ENCODE assay signal across 25 mouse cellular contexts in genomic region chr4:43970393-43971330, GRCm38 (mm10). TPM values are rescaled to one million over a fixed set of nuclear protein-coding genes. Genes with fewer than 3 reads are reported as not detected.
DNase-seq lines count a peak whose midpoint lies in the region; ATAC-seq and TF ChIP-seq lines count a peak whose summit lies in the region.
"Had no signal": no experiment of that assay in that cellular context is flagged by ENCODE, and none has a peak within 500 bp of the region (broad histone marks: within the 10 kb centered on the region; RNA-seq: fewer than 3 reads in every experiment).

No protein-coding gene starts in this region.

- H3K4me1 ChIP-seq in spleen, adult 2 months (ENCODE audit: control insufficient read depth, insufficient read depth, insufficient read length), result peaks cover 50% of the 10 kb centered on the region; the same call in 1 of the 2 replicates
- peaks cover 19 to 53% of the 10 kb centered on the region in 2 experiments for H3K4me1 ChIP-seq in ES-E14 (ENCODE audit: control insufficient read depth in 2 of 2, insufficient read depth in 2 of 2, low read length in 2 of 2, poor library complexity in 1 of 2)

- no peak overlapping the region for H3K4me3 ChIP-seq in spleen, adult 2 months (ENCODE audit: extremely low read depth, insufficient read depth, insufficient read length)
- H3K4me3 ChIP-seq in ES-E14 (ENCODE audit: insufficient read depth in 1 of 2, low read depth in 1 of 2, low read length in 2 of 2, poor library complexity in 1 of 2, severe bottlenecking in 1 of 2), result no peak overlapping the region
- H3K4me3 ChIP-seq: hindbrain, embryonic 13.5 days; limb, embryonic 10.5 days; liver, embryonic 15.5 days had no signal

- no peak for TF ChIP-seq POLR2A in spleen, adult 2 months (IDR thresholded peaks at IDR 0.05; ENCODE audit: low read depth, low read length)

- no peak for TF ChIP-seq CTCF in spleen, adult 2 months (IDR thresholded peaks at IDR 0.05; ENCODE audit: extremely low read depth, insufficient read depth, insufficient read length, insufficient replicate concordance)

- in situ Hi-C loops in ES-E14 (cut with MboI; ENCODE audit: low sequenced_read_pairs in 2 of 2, unreplicated experiment in 2 of 2), result no loop called here

- no peaks in the 10 kb centered on the region for H3K36me3 ChIP-seq in spleen, adult 2 months (ENCODE audit: control insufficient read depth, insufficient read depth, low read length)
- H3K36me3 ChIP-seq in ES-E14 (ENCODE audit: control insufficient read depth, insufficient read depth, low read length, poor library complexity, severe bottlenecking), result peaks cover 5% of the 10 kb centered on the region; the same call in 1 of the 2 replicates
- H3K36me3 ChIP-seq: limb, embryonic 10.5 days had no signal

- H3K9ac ChIP-seq in ES-E14 (ENCODE audit: insufficient read depth, low read depth, low read length, poor library complexity, severe bottlenecking), result 0 out of 2 replicates have a peak overlapping the region, but pooled peaks have one; percentile 2
- H3K9ac ChIP-seq: hindbrain, embryonic 13.5 days; liver, embryonic 15.5 days had no signal

- peak; percentile 33 for ATAC-seq in CD4-positive, CD25-positive, alpha-beta regulatory T cell, adult 4 months
- peak; percentile 33 for ATAC-seq in inflammation-experienced regulatory T-cells, adult 6 months
- no peak for ATAC-seq in erythroblast, adult 5-6 weeks (replicated peaks; ENCODE audit: low FRiP score, poor library complexity, severe bottlenecking)
- ATAC-seq: forebrain, embryonic 16.5 days; intestine, postnatal 0 days had no signal

- WGBS in spleen, adult 2 months, result 52% methylated on average over 20 of the region's 20 CpGs

- DNase-seq in spleen, adult 2 months (ENCODE audit: low read depth in 1 of 2, low spot score in 2 of 2), result no peak
- DNase-seq in spleen, postnatal 4 days (ENCODE audit: low spot score in 2 of 2), result no peak
- DNase-seq in ES-E14 (ENCODE audit: low read depth, low spot score), result no peak
- no peak for DNase-seq in testis, postnatal 10 days (ENCODE audit: low spot score)
- no peak for DNase-seq in adipocyte (ENCODE audit: low spot score)
- DNase-seq: adrenal gland, adult 2 months; cerebellum, postnatal 25 days; heart, adult 18-20 months; lung, postnatal 10 days had no signal

- no peaks in the 10 kb centered on the region for H3K27me3 ChIP-seq in spleen, adult 2 months (ENCODE audit: control insufficient read depth, insufficient read depth, low read length)
- H3K27me3 ChIP-seq: hindbrain, embryonic 13.5 days; liver, embryonic 15.5 days; megakaryocyte, embryonic 14.5 days had no signal

- no peaks in the 10 kb centered on the region for H3K9me3 ChIP-seq in ES-E14 (ENCODE audit: control insufficient read depth, insufficient read depth, low read depth, low read length)
- H3K9me3 ChIP-seq: hindbrain, embryonic 13.5 days; limb, embryonic 10.5 days; liver, embryonic 15.5 days; megakaryocyte, embryonic 14.5 days had no signal

- H3K27ac ChIP-seq in spleen, adult 2 months (ENCODE audit: insufficient read depth, low read length), result peak overlapping the region; percentile 61
- no peak overlapping the region for H3K27ac ChIP-seq in ES-E14 (ENCODE audit: insufficient read depth, low read depth, low read length, poor library complexity, severe bottlenecking)

TF ChIP-seq in ES-E14, 5 proteins besides CTCF, POLR2A, EP300 and RAD21:
- no peak for TF ChIP-seq MAFK (IDR thresholded peaks at IDR 0.05; ENCODE audit: insufficient read depth, low read depth, low read length)
- no peak for TF ChIP-seq CHD2 (IDR thresholded peaks at IDR 0.05; ENCODE audit: low read depth, low read length)
- no peak for TF ChIP-seq ZNF384 (IDR thresholded peaks at IDR 0.05; ENCODE audit: low read depth, low read length)
- no peak for TF ChIP-seq ZC3H11A (IDR thresholded peaks at IDR 0.05; ENCODE audit: borderline replicate concordance, low read depth, low read length)
- TF ChIP-seq HCFC1 (IDR thresholded peaks at IDR 0.05; ENCODE audit: borderline replicate concordance, insufficient read depth, low read length), result no peak
TF ChIP-seq in ES-E14: peak in this region for 0.

RNA-seq across cellular contexts. Expression of gene Ccin, which starts 12.6 kb away (rescaled TPM):
- polyA plus RNA-seq in spleen, adult 2 months (2012; rRNA removed), result 0.04 and 0.12 TPM in 2 replicates
- not detected for polyA plus RNA-seq in CD4-positive, CD25-positive, alpha-beta regulatory T cell, adult 4 months (2017; shearing (Covaris generic))
- total RNA-seq in ES-E14 (2012; rRNA removed), result 0.80 and 1.1 TPM in 2 replicates
- not detected for polyA plus RNA-seq in inflammation-experienced regulatory T-cells, adult 6 months (2017; shearing (Covaris generic))
- not detected in 2 replicates for total RNA-seq in erythroblast, adult 5-6 weeks (2015; ENCODE audit: low replicate concordance)
- total RNA-seq in erythroblast, adult 5-6 weeks (2017; ENCODE audit: low replicate concordance), result not detected in 2 replicates
- total RNA-seq: adrenal gland, adult 2 months; gastrocnemius, adult 8-10 months; heart, adult 18-20 months; left cerebral cortex, adult 18-20 months; monocyte, adult 5-6 weeks had no signal
- polyA plus RNA-seq: adrenal gland, adult 2 months; embryonic facial prominence, embryonic 11.5 days; forebrain, embryonic 16.5 days; heart, embryonic 16.5 days; hindbrain, embryonic 13.5 days; intestine, postnatal 0 days; kidney, embryonic 16.5 days; limb, embryonic 10.5 days; liver, embryonic 15.5 days; neural tube, embryonic 14.5 days had no signal

RNA-seq across cellular contexts. Expression of gene Glipr2, which starts 13.5 kb away (rescaled TPM):
- 13.7 and 19.8 TPM in 2 replicates for polyA plus RNA-seq in spleen, adult 2 months (2012; rRNA removed)
- polyA plus RNA-seq in CD4-positive, CD25-positive, alpha-beta regulatory T cell, adult 4 months (2017; shearing (Covaris generic)), result 100 to 1,000 TPM; 165 to 194 TPM
- total RNA-seq in ES-E14 (2012; rRNA removed), result 52.3 and 93.2 TPM in 2 replicates
- 100 to 1,000 TPM; 153 to 302 (median 185) TPM for polyA plus RNA-seq in inflammation-experienced regulatory T-cells, adult 6 months (2017; shearing (Covaris generic))
- total RNA-seq in erythroblast, adult 5-6 weeks (2015; ENCODE audit: low replicate concordance), result 10.8 and 19.2 TPM in 2 replicates
- 26.5 and 30.4 TPM in 2 replicates for total RNA-seq in erythroblast, adult 5-6 weeks (2017; ENCODE audit: low replicate concordance)

RNA-seq across cellular contexts. Expression of gene Clta, which starts 33.6 kb away (rescaled TPM):
- polyA plus RNA-seq in spleen, adult 2 months (2012; rRNA removed), result 183 and 235 TPM in 2 replicates
- polyA plus RNA-seq in CD4-positive, CD25-positive, alpha-beta regulatory T cell, adult 4 months (2017; shearing (Covaris generic)), result 10 to 100 TPM; 66.1 to 83.6 TPM
- 261 and 373 TPM in 2 replicates for total RNA-seq in ES-E14 (2012; rRNA removed)
- 100 to 1,000 TPM in 1 of 3 experiments, 10 to 100 TPM in 2; 89.3 to 100 (median 91.5) TPM for polyA plus RNA-seq in inflammation-experienced regulatory T-cells, adult 6 months (2017; shearing (Covaris generic))
- 79.6 and 87.6 TPM in 2 replicates for total RNA-seq in erythroblast, adult 5-6 weeks (2015; ENCODE audit: low replicate concordance)
- total RNA-seq in erythroblast, adult 5-6 weeks (2017; ENCODE audit: low replicate concordance), result 85.4 and 105 TPM in 2 replicates
